Mouse (Mus musculus) kidney, postnatal 10 days (tissue): ENCODE data around the gene Obp1b.
"Not testable (repeated sequence)": the region's sequence is repeated elsewhere in the genome, so short reads cannot be mapped to it uniquely, and the experiment has no call there.

Experiments
- DNase-seq: peaks from one replicate; pipeline ENCODE4 v3.0.0; 2021; ENCODE audit warnings: mixed read lengths

The Obp1b gene

GRCm38 (mm10) chrX:78186477-78186876 lies at the start of gene Obp1b:
Gene Obp1b (plus strand): TSS chrX:78186777.
- DNase-seq = not testable (repeated sequence)

- DNase-seq = not testable (repeated sequence)
These were observed 15.6 kb downstream of the Obp1b start for GRCm38 (mm10) chrX:78202220-78202619.

- no peak for DNase-seq
These were observed 16.3 kb downstream of the Obp1b start for GRCm38 (mm10) chrX:78202829-78203228.
